Mouse (Mus musculus): Measurements from ENCODE around the gene Esrrb. TPM values are rescaled to one million over a fixed set of nuclear protein-coding genes. Genes with fewer than 3 reads are reported as not detected.

Esrrb gene
- not detected for polyA plus RNA-seq (2017; shearing (Covaris generic))

GRCm38 (mm10) chr12:86360696-86361631 lies at the start of gene Esrrb:
Gene Esrrb (plus strand): TSS chr12:86361117.

Other genes with a start within 250 kb of the Esrrb start
- gene Gpatch2l, start 119.3 kb upstream of the Esrrb start, polyA plus RNA-seq (2017; shearing (Covaris generic)) = 32.4 TPM